Mouse (Mus musculus) stomach, embryonic 14.5 days (tissue): ENCODE results near the gene Gpr27. TPM values are rescaled to one million over a fixed set of nuclear protein-coding genes. Genes with fewer than 3 reads are reported as not detected.

Experiments
- ATAC-seq: fragments of 200-750 bp; cut with Nextera tagmentation; 2 replicates; pipeline ENCODE4 v1.8.0; 2017; ENCODE audit warnings: low read depth, moderate TSS enrichment; ENCODE audit not compliant: insufficient number of reproducible peaks, insufficient read depth, low FRiP score
- H3K27ac ChIP-seq: fragments of 300-500 bp; sonication (generic); 2 replicates; pipeline ENCODE4 v1.5.1; 2014; ENCODE audit warnings: mild to moderate bottlenecking, low read length, moderate library complexity, mixed read lengths
- H3K27me3 ChIP-seq: fragments of 300-500 bp; sonication (generic); 2 replicates; pipeline ENCODE4 v1.6.1; 2014; ENCODE audit warnings: low read length, control low read depth, mixed read lengths; ENCODE audit not compliant: control insufficient read depth, insufficient read depth
- H3K36me3 ChIP-seq: fragments of 300-500 bp; sonication (generic); 2 replicates; pipeline ENCODE4 v1.6.1; 2014; ENCODE audit warnings: mild to moderate bottlenecking, control low read depth, low read length, moderate library complexity, mixed read lengths; ENCODE audit not compliant: control insufficient read depth, insufficient read depth
- H3K4me1 ChIP-seq: fragments of 300-500 bp; sonication (generic); 2 replicates; pipeline ENCODE4 v1.6.1; 2014; ENCODE audit warnings: low read length, control low read depth, mixed read lengths; ENCODE audit not compliant: control insufficient read depth, insufficient read depth
- H3K4me2 ChIP-seq: fragments of 300-500 bp; sonication (generic); replicated peaks from 2 replicates; pipeline ENCODE4 v1.6.1; 2014; ENCODE audit warnings: low read depth, low read length, control low read depth
- H3K4me3 ChIP-seq: fragments of 300-500 bp; sonication (generic); 2 replicates; pipeline ENCODE4 v1.5.1; 2014; ENCODE audit warnings: low read depth, low read length, control low read depth
- H3K9ac ChIP-seq: fragments of 300-500 bp; sonication (generic); replicated peaks from 2 replicates; pipeline ENCODE4 v1.6.1; 2014; ENCODE audit warnings: low read depth, mild to moderate bottlenecking, control low read depth, low read length, moderate library complexity, mixed read lengths
- H3K9me3 ChIP-seq: fragments of 300-500 bp; sonication (generic); 2 replicates; pipeline ENCODE4 v1.6.1; 2016; ENCODE audit warnings: low read depth, low read length, control low read depth; ENCODE audit not compliant: control insufficient read depth
- WGBS: fragments of 180-500 bp; shearing (Covaris S2); extraction: QIAGEN DNeasy Blood & Tissue Kit; methylation state at CpG from one replicate; pipeline ENCODE4 v1.1.7; 2014; 5-methylcytosine and 5-hydroxymethylcytosine counted together
- polyA plus RNA-seq: library from polyadenylated mRNA; unstranded; fragments of >200 nt; fragmentation: Nextera tagmentation; extraction: Ambion mirVana; gene quantifications from 2 replicates; pipeline ENCODE4 v1.2.1, GENCODE M21; 2014

Gpr27 gene
- polyA plus RNA-seq, 1 experiment from 2014 or later: 3.6 TPM

GRCm38 (mm10) chr6:99688513-99688912 lies 4.0 kb upstream of the Gpr27 start:
- Histone ChIP-seq H3K4me2 (no peak overlapping the region), H3K4me1 (peaks cover 9% of the 10 kb centered on the region; the same call in 1 of the 2 replicates), H3K27me3 (peaks cover 10% of the 10 kb centered on the region; the same call in 1 of the 2 replicates), H3K9me3 (no peaks in the 10 kb centered on the region; the same call in 1 of the 2 replicates), H3K27ac (no peak overlapping the region), H3K4me3 (no peak overlapping the region), H3K9ac (no peak overlapping the region), H3K36me3 (no peaks in the 10 kb centered on the region)
- 77% methylated on average over 6 of the region's 6 CpGs for WGBS
- no peak for ATAC-seq

- Histone ChIP-seq H3K4me3 (peak overlapping the region; percentile 63), H3K36me3 (no peaks in the 10 kb centered on the region), H3K4me1 (peaks cover 9% of the 10 kb centered on the region; the same call in 1 of the 2 replicates), H3K9ac (peak overlapping the region; percentile 68), H3K9me3 (no peaks in the 10 kb centered on the region), H3K27ac (no peak overlapping the region), H3K4me2 (peak overlapping the region; percentile 92), H3K27me3 (peaks cover 14% of the 10 kb centered on the region; the same call in 1 of the 2 replicates)
- WGBS: 8% methylated on average over 25 of the region's 25 CpGs
- no peak for ATAC-seq
Measured at GRCm38 (mm10) chr6:99691666-99692205, 743 bp upstream of the Gpr27 start.

- H3K9me3 ChIP-seq: no peaks in the 10 kb centered on the region
- 2% methylated on average over 97 of the region's 110 CpGs for WGBS
- H3K4me2 ChIP-seq: peak overlapping the region; percentile 92
- peak overlapping the region; percentile 68 for H3K9ac ChIP-seq
- H3K36me3 ChIP-seq: no peaks in the 10 kb centered on the region
- H3K27me3 ChIP-seq: peaks cover 14% of the 10 kb centered on the region; the same call in 1 of the 2 replicates
- peaks cover 9% of the 10 kb centered on the region; the same call in 1 of the 2 replicates for H3K4me1 ChIP-seq
- peak overlapping the region; percentile 63 for H3K4me3 ChIP-seq
- ATAC-seq: no peak; the same call in 1 of the 2 replicates
- no peak overlapping the region for H3K27ac ChIP-seq
Measured at GRCm38 (mm10) chr6:99692916-99693841, 700 bp downstream of the Gpr27 start.

GRCm38 (mm10) chr6:99700484-99700883 lies 8.0 kb downstream of the Gpr27 start:
- Histone ChIP-seq H3K27me3 (no peaks in the 10 kb centered on the region), H3K9me3 (no peaks in the 10 kb centered on the region), H3K27ac (no peak overlapping the region), H3K9ac (no peak overlapping the region), H3K4me2 (no peak overlapping the region), H3K4me1 (no peaks in the 10 kb centered on the region; the same call in 1 of the 2 replicates), H3K36me3 (no peaks in the 10 kb centered on the region), H3K4me3 (no peak overlapping the region)
- WGBS: 54% methylated on average over 3 of the region's 3 CpGs
- ATAC-seq: no peak

GRCm38 (mm10) chr6:99711576-99712101 lies 19.2 kb downstream of the Gpr27 start:
- Histone ChIP-seq H3K9me3 (no peaks in the 10 kb centered on the region), H3K27ac (no peak overlapping the region), H3K9ac (no peak overlapping the region), H3K4me3 (no peak overlapping the region), H3K4me1 (no peaks in the 10 kb centered on the region), H3K4me2 (no peak overlapping the region), H3K27me3 (no peaks in the 10 kb centered on the region), H3K36me3 (no peaks in the 10 kb centered on the region)
- WGBS: 62% methylated on average over 11 of the region's 11 CpGs
- no peak for ATAC-seq

- no peaks in the 10 kb centered on the region for H3K9me3 ChIP-seq
- WGBS: 82% methylated on average over 5 of the region's 5 CpGs
- no peak overlapping the region for H3K27ac ChIP-seq
- ATAC-seq: no peak
- H3K4me2 ChIP-seq: no peak overlapping the region
- H3K4me3 ChIP-seq: no peak overlapping the region
- H3K9ac ChIP-seq: no peak overlapping the region
- H3K4me1 ChIP-seq: no peaks in the 10 kb centered on the region
- H3K36me3 ChIP-seq: no peaks in the 10 kb centered on the region
- H3K27me3 ChIP-seq: no peaks in the 10 kb centered on the region
Measured at GRCm38 (mm10) chr6:99713256-99713655, 20.8 kb downstream of the Gpr27 start.

- Histone ChIP-seq H3K9ac (no peak overlapping the region), H3K27me3 (no peaks in the 10 kb centered on the region), H3K4me1 (no peaks in the 10 kb centered on the region), H3K4me2 (no peak overlapping the region), H3K4me3 (no peak overlapping the region), H3K27ac (no peak overlapping the region), H3K9me3 (no peaks in the 10 kb centered on the region), H3K36me3 (no peaks in the 10 kb centered on the region)
- no peak for ATAC-seq
- WGBS: 63% methylated on average over 6 of the region's 6 CpGs
Measured at GRCm38 (mm10) chr6:99715191-99715590, 22.7 kb downstream of the Gpr27 start.

GRCm38 (mm10) chr6:99715913-99716312 lies 23.4 kb downstream of the Gpr27 start:
- WGBS: 63% methylated on average over 6 of the region's 6 CpGs

More at GRCm38 (mm10) chr6:99715913-99716312, 23.4 kb downstream of the Gpr27 start:
- no peaks in the 10 kb centered on the region for H3K36me3 ChIP-seq
- H3K4me1 ChIP-seq: no peaks in the 10 kb centered on the region
- no peak overlapping the region for H3K4me2 ChIP-seq
- H3K4me3 ChIP-seq: no peak overlapping the region
- no peaks in the 10 kb centered on the region for H3K9me3 ChIP-seq
- no peak for ATAC-seq
- H3K27ac ChIP-seq: no peak overlapping the region
- no peak overlapping the region for H3K9ac ChIP-seq
- H3K27me3 ChIP-seq: no peaks in the 10 kb centered on the region
